In genomic region chr12:112263283-112264056, GRCm38 (mm10) we compare ENCODE assay signal across 8 mouse cellular contexts.
DNase-seq lines count a peak whose midpoint lies in the region; ATAC-seq lines count a peak whose summit lies in the region.
"Had no signal": no experiment of that assay in that cellular context is flagged by ENCODE, and none has a peak within 500 bp of the region (broad histone marks: within the 10 kb centered on the region; RNA-seq: fewer than 3 reads in every experiment).

No protein-coding gene starts in this region.

- H3K9ac ChIP-seq in midbrain, embryonic 13.5 days (replicated peaks), result no peak overlapping the region
- H3K9ac ChIP-seq in kidney, embryonic 16.5 days (replicated peaks; ENCODE audit: low read length), result no peak overlapping the region

- H3K27ac ChIP-seq in midbrain, embryonic 10.5 days (replicated peaks), result peak overlapping the region; percentile 46; the same call in 1 of the 2 replicates
- H3K27ac ChIP-seq in midbrain, embryonic 13.5 days, result no peak overlapping the region
- no peak overlapping the region for H3K27ac ChIP-seq in kidney, embryonic 16.5 days (ENCODE audit: low read length)

- ATAC-seq in midbrain, embryonic 13.5 days, result no peak
- ATAC-seq in kidney, embryonic 16.5 days (ENCODE audit: low FRiP score, low TSS enrichment), result no peak

- H3K4me2 ChIP-seq in midbrain, embryonic 13.5 days (replicated peaks), result no peak overlapping the region
- no peak overlapping the region for H3K4me2 ChIP-seq in kidney, embryonic 16.5 days (replicated peaks; ENCODE audit: low read depth, low read length)
- H3K4me2 ChIP-seq: liver, embryonic 11.5 days had no signal

- H3K9me3 ChIP-seq in midbrain, embryonic 10.5 days (replicated peaks), result no peaks in the 10 kb centered on the region
- no peaks in the 10 kb centered on the region for H3K9me3 ChIP-seq in midbrain, embryonic 13.5 days
- no peaks in the 10 kb centered on the region for H3K9me3 ChIP-seq in kidney, embryonic 16.5 days (ENCODE audit: low read length)

- H3K4me1 ChIP-seq in midbrain, embryonic 10.5 days, result peaks cover 26% of the 10 kb centered on the region
- H3K4me1 ChIP-seq in midbrain, embryonic 13.5 days (replicated peaks), result 0 out of 2 replicates have a peak, but pooled peaks cover 3% of the 10 kb centered on the region
- peaks cover 9% of the 10 kb centered on the region for H3K4me1 ChIP-seq in kidney, embryonic 16.5 days (ENCODE audit: insufficient read depth, low read length)

- peaks cover 78% of the 10 kb centered on the region for H3K27me3 ChIP-seq in midbrain, embryonic 10.5 days (ENCODE audit: low read depth, poor library complexity, severe bottlenecking)
- H3K27me3 ChIP-seq in midbrain, embryonic 13.5 days, result peaks cover 36% of the 10 kb centered on the region
- peaks cover 2% of the 10 kb centered on the region; the same call in 1 of the 2 replicates for H3K27me3 ChIP-seq in kidney, embryonic 16.5 days (ENCODE audit: insufficient read depth, low read length)

- H3K4me3 ChIP-seq in midbrain, embryonic 10.5 days, result no peak overlapping the region
- H3K4me3 ChIP-seq in midbrain, embryonic 13.5 days (replicated peaks), result no peak overlapping the region
- no peak overlapping the region for H3K4me3 ChIP-seq in kidney, embryonic 16.5 days (ENCODE audit: low read length)

- no peak for DNase-seq in midbrain, embryonic 10.5 days (ENCODE audit: low spot score)
- peak; percentile 86 to 90 for DNase-seq in cerebellum, postnatal 25 days
- DNase-seq in layer of hippocampus, adult 11-12 months (ENCODE audit: low spot score), result peak; percentile 80
- DNase-seq in right cerebral cortex, postnatal 25 days, result peak; percentile 36
- no peak for DNase-seq in spleen, postnatal 14 days (ENCODE audit: low spot score in 2 of 2)

- 87% methylated on average over 14 of the region's 14 CpGs for WGBS in midbrain, embryonic 10.5 days
- WGBS in midbrain, embryonic 13.5 days, result 85% methylated on average over 14 of the region's 14 CpGs
- 85% methylated on average over 14 of the region's 14 CpGs for WGBS in kidney, embryonic 16.5 days

- H3K36me3 ChIP-seq in midbrain, embryonic 10.5 days, result no peaks in the 10 kb centered on the region
- H3K36me3 ChIP-seq in midbrain, embryonic 13.5 days, result no peaks in the 10 kb centered on the region
- H3K36me3 ChIP-seq in kidney, embryonic 16.5 days (ENCODE audit: insufficient read depth, low read length), result no peaks in the 10 kb centered on the region

Comparison
In these comparisons a context has a peak if more than half of its experiments do, and no peak if none do; other contexts are left out.
1. DNase-seq: peak in cerebellum, postnatal 25 days (2 of 2), layer of hippocampus, adult 11-12 months (single experiment) and right cerebral cortex, postnatal 25 days (single experiment); none in midbrain, embryonic 10.5 days (single experiment) and spleen, postnatal 14 days (0 of 2).